Mouse (Mus musculus) C2C12 (cell line): Measurements from ENCODE around the gene Tbc1d8. TPM values are rescaled to one million over a fixed set of nuclear protein-coding genes. Genes with fewer than 3 reads are reported as not detected.

Source experiments
- H3K27me3 ChIP-seq: one replicate; pipeline ENCODE4 v1.6.1; 2011; ENCODE audit not compliant: control insufficient read depth, insufficient read depth, insufficient read length
- H3K36me3 ChIP-seq: one replicate; pipeline ENCODE4 v1.6.1; 2011; ENCODE audit not compliant: control insufficient read depth, insufficient read depth
- H3K4me3 ChIP-seq: one replicate; pipeline ENCODE4 v1.5.1; 2011; ENCODE audit warnings: mild to moderate bottlenecking, control low read depth; ENCODE audit not compliant: poor library complexity, insufficient read depth, severe bottlenecking
- H3K79me2 ChIP-seq: one replicate; pipeline ENCODE4 v1.6.1; 2011; ENCODE audit not compliant: control insufficient read depth, insufficient read depth
- H3K79me3 ChIP-seq: one replicate; pipeline ENCODE4 v1.6.1; 2011; ENCODE audit warnings: low read depth, control low read depth
- H3ac ChIP-seq: one replicate; pipeline ENCODE3; 2011; ENCODE audit warnings: low read depth; ENCODE audit not compliant: control insufficient read depth, insufficient read length
- CEBPB ChIP-seq: IDR thresholded peaks from one replicate; pipeline ENCODE4 v1.6.1; 2011; ENCODE audit warnings: low read depth, mild to moderate bottlenecking, control low read depth, moderate library complexity
- CTCF ChIP-seq: IDR thresholded peaks from one replicate; pipeline ENCODE4 v1.5.1; 2011; ENCODE audit not compliant: control insufficient read depth, insufficient read depth, insufficient read length
- FOSL1 ChIP-seq: IDR thresholded peaks from one replicate; pipeline ENCODE4 v1.8.0; 2011; ENCODE audit warnings: mild to moderate bottlenecking, low read length; ENCODE audit not compliant: poor library complexity, insufficient read depth, severe bottlenecking
- MAX ChIP-seq: IDR thresholded peaks from one replicate; pipeline ENCODE4 v1.6.1; 2011; ENCODE audit warnings: mild to moderate bottlenecking, control low read depth
- MYOD1 ChIP-seq: IDR thresholded peaks from one replicate; pipeline ENCODE4 v1.6.1; 2011; ENCODE audit warnings: low read depth; ENCODE audit not compliant: control insufficient read depth, insufficient read length
- MYOG ChIP-seq: IDR thresholded peaks from one replicate; pipeline ENCODE4 v1.6.1; 2011; ENCODE audit not compliant: control insufficient read depth, insufficient read length; ENCODE audit errors: extremely low read depth
- USF1 ChIP-seq: IDR thresholded peaks from one replicate; pipeline ENCODE4 v1.6.1; 2011; ENCODE audit warnings: low read depth, mild to moderate bottlenecking, control low read depth, moderate library complexity
- polyA plus RNA-seq: library from polyadenylated mRNA; unstranded; fragments of >200 nt; fragmentation: generic; extraction: Trizol; gene quantifications from one replicate; pipeline ENCODE4 v1.2.1, GENCODE M21; 2012; ENCODE audit warnings: missing spikeins

Tbc1d8 gene
- polyA plus RNA-seq, 1 experiment = 0.43 TPM

- H3K79me2 ChIP-seq = no peaks in the 10 kb centered on the region
- H3K36me3 ChIP-seq = no peaks in the 10 kb centered on the region
- no peak overlapping the region for H3ac ChIP-seq
- no peaks in the 10 kb centered on the region for H3K79me3 ChIP-seq
- no peak overlapping the region for H3K4me3 ChIP-seq
- TF ChIP-seq FOSL1 = no peak
- no peak for TF ChIP-seq MYOG
- TF ChIP-seq MYOD1 = no peak
- TF ChIP-seq CEBPB = no peak
- TF ChIP-seq CTCF = no peak
- TF ChIP-seq USF1 = no peak
- no peak for TF ChIP-seq MAX
- H3K27me3 ChIP-seq = no peaks in the 10 kb centered on the region
These were observed 133.5 kb downstream of the Tbc1d8 start for GRCm38 (mm10) chr1:39344981-39345600.

GRCm38 (mm10) chr1:39343242-39343641 is 135.3 kb downstream of the Tbc1d8 start:
- H3K79me3 ChIP-seq = no peaks in the 10 kb centered on the region
- no peak overlapping the region for H3K4me3 ChIP-seq
- no peaks in the 10 kb centered on the region for H3K27me3 ChIP-seq
- H3K79me2 ChIP-seq = no peaks in the 10 kb centered on the region
- TF ChIP-seq MYOG (no peak), FOSL1 (no peak), CTCF (no peak), MAX (no peak), CEBPB (no peak), USF1 (no peak), MYOD1 (no peak)
- no peak overlapping the region for H3ac ChIP-seq
- H3K36me3 ChIP-seq = no peaks in the 10 kb centered on the region

- Histone ChIP-seq H3K27me3 (no peaks in the 10 kb centered on the region), H3K79me2 (no peaks in the 10 kb centered on the region), H3K79me3 (no peaks in the 10 kb centered on the region), H3K4me3 (no peak overlapping the region), H3K36me3 (no peaks in the 10 kb centered on the region), H3ac (no peak overlapping the region)
- TF ChIP-seq CTCF = no peak
- no peak for TF ChIP-seq USF1
- TF ChIP-seq MYOG = no peak
- TF ChIP-seq CEBPB = no peak
- no peak for TF ChIP-seq MAX
- TF ChIP-seq MYOD1 = no peak
- no peak for TF ChIP-seq FOSL1
These were observed 136.7 kb downstream of the Tbc1d8 start for GRCm38 (mm10) chr1:39341807-39342206.

GRCm38 (mm10) chr1:39340647-39341046 is 137.9 kb downstream of the Tbc1d8 start:
- no peak overlapping the region for H3ac ChIP-seq
- H3K79me2 ChIP-seq = no peaks in the 10 kb centered on the region
- no peak overlapping the region for H3K4me3 ChIP-seq
- H3K79me3 ChIP-seq = no peaks in the 10 kb centered on the region
- H3K36me3 ChIP-seq = no peaks in the 10 kb centered on the region
- no peaks in the 10 kb centered on the region for H3K27me3 ChIP-seq
- TF ChIP-seq CTCF = peak; percentile 21
- no peak for TF ChIP-seq MYOD1

GRCm38 (mm10) chr1:39340156-39340555 is 138.4 kb downstream of the Tbc1d8 start:
- Histone ChIP-seq H3ac (no peak overlapping the region), H3K79me3 (no peaks in the 10 kb centered on the region), H3K4me3 (no peak overlapping the region), H3K36me3 (no peaks in the 10 kb centered on the region), H3K79me2 (no peaks in the 10 kb centered on the region), H3K27me3 (peaks cover 4% of the 10 kb centered on the region)
- TF ChIP-seq CTCF (no peak), USF1 (no peak), FOSL1 (no peak), MYOG (no peak), CEBPB (no peak), MYOD1 (no peak), MAX (no peak)

- Histone ChIP-seq H3K79me2 (no peaks in the 10 kb centered on the region), H3K36me3 (no peaks in the 10 kb centered on the region), H3K27me3 (peaks cover 4% of the 10 kb centered on the region), H3ac (no peak overlapping the region), H3K79me3 (no peaks in the 10 kb centered on the region), H3K4me3 (no peak overlapping the region)
- TF ChIP-seq USF1 (no peak), CTCF (no peak), MAX (no peak), MYOG (no peak), CEBPB (no peak), FOSL1 (no peak), MYOD1 (no peak)
These were observed 139.1 kb downstream of the Tbc1d8 start for GRCm38 (mm10) chr1:39339455-39339854.
